Mouse (Mus musculus): ENCODE data around the gene Rln1.

DNA sequence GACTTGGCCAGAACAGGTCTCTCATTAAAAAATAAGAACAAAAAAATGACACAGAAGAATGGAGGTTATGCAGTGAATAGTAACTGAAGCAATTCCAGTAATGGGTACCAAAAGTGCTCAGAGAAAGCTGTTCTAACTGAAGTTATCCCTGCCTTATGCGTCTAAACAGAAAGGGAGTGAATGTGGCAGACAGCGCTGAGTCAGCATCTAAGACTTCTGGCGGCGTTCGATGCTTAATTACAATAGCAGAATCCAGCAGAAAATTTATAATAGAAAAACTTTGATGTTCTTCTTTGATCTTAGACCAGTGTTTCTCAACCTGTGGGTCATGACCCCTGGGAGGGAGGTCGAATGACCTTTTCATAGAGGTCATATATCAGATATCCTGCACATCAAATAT is 11.2 kb upstream of the Rln1 start:
- TF ChIP-seq CTCF (IDR thresholded peaks at IDR 0.05; ENCODE audit: extremely low read depth, insufficient read depth, insufficient read length, insufficient replicate concordance) (no peak), POLR2A (IDR thresholded peaks at IDR 0.05; ENCODE audit: low read depth, low read length) (no peak)
